ENCODE assay signal across 8 mouse cellular contexts in genomic region chr7:13009143-13010004, GRCm38 (mm10). TPM values are rescaled to one million over a fixed set of nuclear protein-coding genes. Genes with fewer than 3 reads are reported as not detected.
DNase-seq lines count a peak whose midpoint lies in the region; ATAC-seq and TF ChIP-seq lines count a peak whose summit lies in the region.

No protein-coding gene starts in this region.

- TF ChIP-seq POLR2A in ES-Bruce4 (IDR thresholded peaks at IDR 0.05; ENCODE audit: insufficient read depth, low read length), result no peak

- TF ChIP-seq CTCF in ES-Bruce4 (IDR thresholded peaks at IDR 0.05; ENCODE audit: low read depth, low read length), result peak; percentile 87
- TF ChIP-seq CTCF in heart, postnatal 0 days (IDR thresholded peaks at IDR 0.05; ENCODE audit: low read depth), result peak; percentile 79

- peak overlapping the region; percentile 98 for H3K27ac ChIP-seq in ES-Bruce4 (ENCODE audit: insufficient read depth, low read length)
- H3K27ac ChIP-seq in forebrain, embryonic 12.5 days, result peak overlapping the region; percentile 97
- peak overlapping the region; percentile 90 for H3K27ac ChIP-seq in heart, postnatal 0 days (ENCODE audit: low read depth)
- peak overlapping the region; percentile 96 for H3K27ac ChIP-seq in liver, embryonic 15.5 days (replicated peaks)
- H3K27ac ChIP-seq in neural tube, embryonic 11.5 days (ENCODE audit: low read depth, low read length), result peak overlapping the region; percentile 93
- H3K27ac ChIP-seq in stomach, embryonic 16.5 days (ENCODE audit: low read length), result peak overlapping the region; percentile 95

- H3K4me2 ChIP-seq in forebrain, embryonic 12.5 days, result peak overlapping the region; percentile 73
- peak overlapping the region; percentile 80 for H3K4me2 ChIP-seq in heart, postnatal 0 days (ENCODE audit: low read depth, low read length)
- H3K4me2 ChIP-seq in liver, embryonic 15.5 days, result peak overlapping the region; percentile 92
- peak overlapping the region; percentile 83 for H3K4me2 ChIP-seq in neural tube, embryonic 11.5 days (ENCODE audit: low read depth)
- H3K4me2 ChIP-seq in stomach, embryonic 16.5 days (ENCODE audit: low read depth, low read length), result peak overlapping the region; percentile 81

- peak overlapping the region; percentile 97 for H3K4me3 ChIP-seq in ES-Bruce4 (ENCODE audit: low read depth, low read length)
- peak overlapping the region; percentile 63 for H3K4me3 ChIP-seq in forebrain, embryonic 12.5 days (replicated peaks)
- H3K4me3 ChIP-seq in heart, postnatal 0 days (ENCODE audit: low read depth, low read length), result peak overlapping the region; percentile 73
- peak overlapping the region; percentile 75 for H3K4me3 ChIP-seq in liver, embryonic 15.5 days (replicated peaks)
- peak overlapping the region; percentile 64 for H3K4me3 ChIP-seq in neural tube, embryonic 11.5 days (ENCODE audit: low read depth, low read length)
- peak overlapping the region; percentile 71 for H3K4me3 ChIP-seq in stomach, embryonic 16.5 days (replicated peaks; ENCODE audit: low read length)

- peak overlapping the region; percentile 92 for H3K9ac ChIP-seq in ES-Bruce4 (ENCODE audit: low read depth, poor library complexity, severe bottlenecking)
- peak overlapping the region; percentile 82 for H3K9ac ChIP-seq in forebrain, embryonic 12.5 days
- peak overlapping the region; percentile 64 for H3K9ac ChIP-seq in heart, postnatal 0 days (replicated peaks; ENCODE audit: low read depth, low read length)
- peak overlapping the region; percentile 85 for H3K9ac ChIP-seq in liver, embryonic 15.5 days
- H3K9ac ChIP-seq in neural tube, embryonic 11.5 days (ENCODE audit: low read length), result peak overlapping the region; percentile 87
- H3K9ac ChIP-seq in stomach, embryonic 16.5 days (ENCODE audit: low read length), result peak overlapping the region; percentile 89

- no peaks in the 10 kb centered on the region for H3K4me1 ChIP-seq in ES-Bruce4 (ENCODE audit: control insufficient read depth, insufficient read depth, low read length)
- H3K4me1 ChIP-seq in forebrain, embryonic 12.5 days, result peaks cover 28% of the 10 kb centered on the region
- peaks cover 6% of the 10 kb centered on the region for H3K4me1 ChIP-seq in heart, postnatal 0 days (ENCODE audit: control insufficient read depth, insufficient read depth)
- peaks cover 34% of the 10 kb centered on the region for H3K4me1 ChIP-seq in liver, embryonic 15.5 days (replicated peaks)
- H3K4me1 ChIP-seq in neural tube, embryonic 11.5 days (ENCODE audit: control insufficient read depth, insufficient read depth, low read length), result peaks cover 8% of the 10 kb centered on the region
- peaks cover 11% of the 10 kb centered on the region for H3K4me1 ChIP-seq in stomach, embryonic 16.5 days (ENCODE audit: control insufficient read depth, insufficient read depth, low read length)

- peak; percentile 92 for ATAC-seq in forebrain, embryonic 12.5 days (ENCODE audit: low FRiP score)
- ATAC-seq in heart, postnatal 0 days (ENCODE audit: insufficient read depth, low read depth), result peak; percentile 91
- peak; percentile 87 for ATAC-seq in liver, embryonic 15.5 days (ENCODE audit: insufficient read depth)
- peak; percentile 83 for ATAC-seq in neural tube, embryonic 11.5 days (ENCODE audit: insufficient read depth, low FRiP score, low TSS enrichment)
- ATAC-seq in stomach, embryonic 16.5 days (ENCODE audit: insufficient read depth, low FRiP score), result peak; percentile 92

- TF ChIP-seq EP300 in ES-Bruce4 (IDR thresholded peaks at IDR 0.05; ENCODE audit: insufficient read depth, low read depth, low read length), result 0 out of 2 replicates have a peak, but pooled peaks have one; percentile 10
- TF ChIP-seq EP300 in heart, postnatal 0 days (IDR thresholded peaks at IDR 0.05; ENCODE audit: low read depth), result no peak

- under 1% methylated on average over 42 of the region's 42 CpGs for WGBS in forebrain, embryonic 12.5 days
- under 1% methylated on average over 42 of the region's 42 CpGs for WGBS in heart, postnatal 0 days
- under 1% methylated on average over 42 of the region's 42 CpGs for WGBS in liver, embryonic 15.5 days (ENCODE audit: insufficient replicate concordance)
- 1% methylated on average over 42 of the region's 42 CpGs for WGBS in neural tube, embryonic 11.5 days
- WGBS in stomach, embryonic 16.5 days, result under 1% methylated on average over 42 of the region's 42 CpGs

- H3K27me3 ChIP-seq in ES-Bruce4 (ENCODE audit: control insufficient read depth, insufficient read depth, low read length, poor library complexity, severe bottlenecking), result no peaks in the 10 kb centered on the region
- H3K27me3 ChIP-seq in forebrain, embryonic 12.5 days, result peaks cover 13% of the 10 kb centered on the region
- H3K27me3 ChIP-seq in heart, postnatal 0 days (ENCODE audit: control insufficient read depth, insufficient read depth, low read length), result no peaks in the 10 kb centered on the region
- H3K27me3 ChIP-seq in liver, embryonic 15.5 days, result no peaks in the 10 kb centered on the region
- peaks cover 7% of the 10 kb centered on the region for H3K27me3 ChIP-seq in neural tube, embryonic 11.5 days (ENCODE audit: control insufficient read depth, insufficient read depth, low read length)
- no peaks in the 10 kb centered on the region for H3K27me3 ChIP-seq in stomach, embryonic 16.5 days (ENCODE audit: control insufficient read depth, insufficient read depth, low read length)

- H3K36me3 ChIP-seq in ES-Bruce4 (ENCODE audit: control insufficient read depth, insufficient read depth, low read length, poor library complexity, severe bottlenecking), result no peaks in the 10 kb centered on the region
- peaks cover 33% of the 10 kb centered on the region for H3K36me3 ChIP-seq in forebrain, embryonic 12.5 days (replicated peaks)
- H3K36me3 ChIP-seq in heart, postnatal 0 days (replicated peaks; ENCODE audit: control insufficient read depth, insufficient read depth, low read length), result peaks cover 35% of the 10 kb centered on the region
- H3K36me3 ChIP-seq in liver, embryonic 15.5 days (replicated peaks), result peaks cover 37% of the 10 kb centered on the region
- H3K36me3 ChIP-seq in neural tube, embryonic 11.5 days (ENCODE audit: control insufficient read depth, insufficient read depth, low read length), result peaks cover 5% of the 10 kb centered on the region; the same call in 1 of the 2 replicates
- H3K36me3 ChIP-seq in stomach, embryonic 16.5 days (ENCODE audit: control insufficient read depth, insufficient read depth, low read length), result 0 out of 2 replicates have a peak, but pooled peaks cover 12% of the 10 kb centered on the region

- H3K9me3 ChIP-seq in ES-Bruce4 (replicated peaks; ENCODE audit: control insufficient read depth, insufficient read depth, low read length, poor library complexity, severe bottlenecking), result no peaks in the 10 kb centered on the region
- H3K9me3 ChIP-seq in forebrain, embryonic 12.5 days, result no peaks in the 10 kb centered on the region
- H3K9me3 ChIP-seq in heart, postnatal 0 days (replicated peaks; ENCODE audit: control insufficient read depth, low read length), result no peaks in the 10 kb centered on the region
- H3K9me3 ChIP-seq in liver, embryonic 15.5 days (replicated peaks), result no peaks in the 10 kb centered on the region
- H3K9me3 ChIP-seq in neural tube, embryonic 11.5 days (ENCODE audit: control insufficient read depth, low read length), result no peaks in the 10 kb centered on the region
- no peaks in the 10 kb centered on the region for H3K9me3 ChIP-seq in stomach, embryonic 16.5 days (replicated peaks; ENCODE audit: control insufficient read depth, low read length)

- peak; percentile 90 for DNase-seq in c-Kit-positive CD71-positive TER-119-positive erythroid progenitor cells, embryonic 14.5 days (ENCODE audit: low spot score)
- DNase-seq in heart, postnatal 0 days (ENCODE audit: low spot score), result peak; percentile 93
- DNase-seq in kidney, postnatal 36 days, result peak; percentile 93 to 95
- DNase-seq in neural tube, embryonic 11.5 days (ENCODE audit: low spot score), result peak; percentile 96

RNA-seq across cellular contexts. Expression of gene Zbtb45, which starts 0.5 kb away (rescaled TPM):
- 14.0 and 22.7 TPM in 2 replicates for polyA plus RNA-seq in ES-Bruce4 (2011; ENCODE audit: insufficient read depth, insufficient read length, low read depth, missing spikeins)
- polyA plus RNA-seq in forebrain, embryonic 12.5 days (2016; fragmentation: Nextera tagmentation; extraction: Ambion mirVana), result 34.9 and 35.9 TPM in 2 replicates
- total RNA-seq in heart, postnatal 0 days (2014; rRNA removed; ENCODE audit: low replicate concordance), result 16.9 and 29.2 TPM in 2 replicates
- polyA plus RNA-seq in heart, postnatal 0 days (2015; fragmentation: Nextera tagmentation; extraction: Ambion mirVana), result 9.5 and 10.5 TPM in 2 replicates
- polyA plus RNA-seq in liver, embryonic 15.5 days (2015; fragmentation: Nextera tagmentation; extraction: Ambion mirVana), result 11.8 and 13.3 TPM in 2 replicates
- polyA plus RNA-seq in neural tube, embryonic 11.5 days (2014; fragmentation: Nextera tagmentation; extraction: Ambion mirVana), result 30.7 and 33.5 TPM in 2 replicates
- 18.4 and 20.2 TPM in 2 replicates for polyA plus RNA-seq in stomach, embryonic 16.5 days (2015; fragmentation: Nextera tagmentation; extraction: Ambion mirVana)

RNA-seq across cellular contexts. Expression of gene Trim28, which starts 10.5 kb away (rescaled TPM):
- polyA plus RNA-seq in ES-Bruce4 (2011; ENCODE audit: insufficient read depth, insufficient read length, low read depth, missing spikeins), result 1,087 and 1,151 TPM in 2 replicates
- polyA plus RNA-seq in forebrain, embryonic 12.5 days (2016; fragmentation: Nextera tagmentation; extraction: Ambion mirVana), result 370 and 396 TPM in 2 replicates
- 279 and 309 TPM in 2 replicates for total RNA-seq in heart, postnatal 0 days (2014; rRNA removed; ENCODE audit: low replicate concordance)
- 67.8 and 69.9 TPM in 2 replicates for polyA plus RNA-seq in heart, postnatal 0 days (2015; fragmentation: Nextera tagmentation; extraction: Ambion mirVana)
- polyA plus RNA-seq in liver, embryonic 15.5 days (2015; fragmentation: Nextera tagmentation; extraction: Ambion mirVana), result 75.3 and 89.4 TPM in 2 replicates
- polyA plus RNA-seq in neural tube, embryonic 11.5 days (2014; fragmentation: Nextera tagmentation; extraction: Ambion mirVana), result 512 and 523 TPM in 2 replicates
- 122 and 130 TPM in 2 replicates for polyA plus RNA-seq in stomach, embryonic 16.5 days (2015; fragmentation: Nextera tagmentation; extraction: Ambion mirVana)

RNA-seq across cellular contexts. Expression of gene Slc27a5, which starts 11.4 kb away (rescaled TPM):
- polyA plus RNA-seq in ES-Bruce4 (2011; ENCODE audit: insufficient read depth, insufficient read length, low read depth, missing spikeins), result 0.75 TPM in 1 of 2 replicates, not detected in the other
- 0.14 and 0.18 TPM in 2 replicates for polyA plus RNA-seq in forebrain, embryonic 12.5 days (2016; fragmentation: Nextera tagmentation; extraction: Ambion mirVana)
- not detected in 2 replicates for total RNA-seq in heart, postnatal 0 days (2014; rRNA removed; ENCODE audit: low replicate concordance)
- not detected in 2 replicates for polyA plus RNA-seq in heart, postnatal 0 days (2015; fragmentation: Nextera tagmentation; extraction: Ambion mirVana)
- 17.2 and 22.1 TPM in 2 replicates for polyA plus RNA-seq in liver, embryonic 15.5 days (2015; fragmentation: Nextera tagmentation; extraction: Ambion mirVana)
- not detected in 2 replicates for polyA plus RNA-seq in neural tube, embryonic 11.5 days (2014; fragmentation: Nextera tagmentation; extraction: Ambion mirVana)
- polyA plus RNA-seq in stomach, embryonic 16.5 days (2015; fragmentation: Nextera tagmentation; extraction: Ambion mirVana), result 0.95 and 1.4 TPM in 2 replicates

RNA-seq across cellular contexts. Expression of gene Chmp2a, which starts 25.2 kb away (rescaled TPM):
- 153 and 159 TPM in 2 replicates for polyA plus RNA-seq in ES-Bruce4 (2011; ENCODE audit: insufficient read depth, insufficient read length, low read depth, missing spikeins)
- 127 and 132 TPM in 2 replicates for polyA plus RNA-seq in forebrain, embryonic 12.5 days (2016; fragmentation: Nextera tagmentation; extraction: Ambion mirVana)
- total RNA-seq in heart, postnatal 0 days (2014; rRNA removed; ENCODE audit: low replicate concordance), result 48.2 and 72.1 TPM in 2 replicates
- polyA plus RNA-seq in heart, postnatal 0 days (2015; fragmentation: Nextera tagmentation; extraction: Ambion mirVana), result 181 and 183 TPM in 2 replicates
- 118 and 120 TPM in 2 replicates for polyA plus RNA-seq in liver, embryonic 15.5 days (2015; fragmentation: Nextera tagmentation; extraction: Ambion mirVana)
- 120 and 126 TPM in 2 replicates for polyA plus RNA-seq in neural tube, embryonic 11.5 days (2014; fragmentation: Nextera tagmentation; extraction: Ambion mirVana)
- 189 and 190 TPM in 2 replicates for polyA plus RNA-seq in stomach, embryonic 16.5 days (2015; fragmentation: Nextera tagmentation; extraction: Ambion mirVana)

RNA-seq across cellular contexts. Expression of gene Ube2m, which starts 28.7 kb away (rescaled TPM):
- polyA plus RNA-seq in ES-Bruce4 (2011; ENCODE audit: insufficient read depth, insufficient read length, low read depth, missing spikeins), result 195 and 239 TPM in 2 replicates
- polyA plus RNA-seq in forebrain, embryonic 12.5 days (2016; fragmentation: Nextera tagmentation; extraction: Ambion mirVana), result 107 and 154 TPM in 2 replicates
- total RNA-seq in heart, postnatal 0 days (2014; rRNA removed; ENCODE audit: low replicate concordance), result 290 and 312 TPM in 2 replicates
- 116 and 127 TPM in 2 replicates for polyA plus RNA-seq in heart, postnatal 0 days (2015; fragmentation: Nextera tagmentation; extraction: Ambion mirVana)
- 64.5 and 72.3 TPM in 2 replicates for polyA plus RNA-seq in liver, embryonic 15.5 days (2015; fragmentation: Nextera tagmentation; extraction: Ambion mirVana)
- 189 and 194 TPM in 2 replicates for polyA plus RNA-seq in neural tube, embryonic 11.5 days (2014; fragmentation: Nextera tagmentation; extraction: Ambion mirVana)
- 21.4 and 22.1 TPM in 2 replicates for polyA plus RNA-seq in stomach, embryonic 16.5 days (2015; fragmentation: Nextera tagmentation; extraction: Ambion mirVana)

Comparison
In these comparisons a context has a peak if more than half of its experiments do, and no peak if none do; other contexts are left out.
1. Peak in every context shown above with its lines: DNase-seq, ATAC-seq, H3K4me3 ChIP-seq and H3K27ac ChIP-seq.